Mouse (Mus musculus): ENCODE measurements at regions not wholly inside any gene's neighbourhood (a gene's known extent, or its start where the extent isn't known, plus 50 kb on each side); places are given as distances from the start of the nearest gene placed in this dataset.

DNA sequence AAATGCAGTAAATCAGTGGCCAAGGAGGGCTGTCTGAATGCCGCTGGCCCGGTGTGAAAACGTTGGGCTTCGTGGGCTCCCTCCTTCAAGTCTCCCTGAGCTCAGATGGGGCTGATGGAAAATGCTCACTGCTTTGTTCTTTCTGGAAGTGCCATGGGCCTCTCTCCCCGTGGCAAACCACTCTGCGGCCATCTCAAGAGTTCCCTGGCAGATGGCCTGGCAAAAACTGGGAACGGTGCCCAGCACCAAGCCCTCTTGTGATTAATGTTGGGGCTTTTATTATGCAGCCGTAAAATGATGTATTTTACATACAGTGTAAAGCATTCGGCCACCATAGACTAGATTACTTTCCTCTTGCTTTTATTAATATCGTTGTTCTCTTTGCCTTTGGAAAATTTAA lies 278.9 kb upstream of the Kcnab2 start:
- H3K4me3 ChIP-seq (ENCODE audit: low read depth, low read length): no peak overlapping the region
- H3K27me3 ChIP-seq (replicated peaks; ENCODE audit: control insufficient read depth, insufficient read depth, low read length): no peaks in the 10 kb centered on the region
- H3K4me2 ChIP-seq (ENCODE audit: low read depth, low read length): no peak overlapping the region
- H3K4me1 ChIP-seq (ENCODE audit: control insufficient read depth, insufficient read depth, low read length): no peaks in the 10 kb centered on the region
- no peak for ATAC-seq (ENCODE audit: low read depth)
- no peak overlapping the region for H3K9ac ChIP-seq (ENCODE audit: low read depth, low read length)
- H3K9me3 ChIP-seq (ENCODE audit: control insufficient read depth, low read length): no peaks in the 10 kb centered on the region
- no peaks in the 10 kb centered on the region for H3K36me3 ChIP-seq (ENCODE audit: control insufficient read depth, insufficient read depth, low read length)
- no peak overlapping the region for H3K27ac ChIP-seq (replicated peaks; ENCODE audit: low read depth, low read length)
- WGBS: 83% methylated on average over 10 of the region's 10 CpGs
- DNase-seq (ENCODE audit: low spot score): no peak

DNA sequence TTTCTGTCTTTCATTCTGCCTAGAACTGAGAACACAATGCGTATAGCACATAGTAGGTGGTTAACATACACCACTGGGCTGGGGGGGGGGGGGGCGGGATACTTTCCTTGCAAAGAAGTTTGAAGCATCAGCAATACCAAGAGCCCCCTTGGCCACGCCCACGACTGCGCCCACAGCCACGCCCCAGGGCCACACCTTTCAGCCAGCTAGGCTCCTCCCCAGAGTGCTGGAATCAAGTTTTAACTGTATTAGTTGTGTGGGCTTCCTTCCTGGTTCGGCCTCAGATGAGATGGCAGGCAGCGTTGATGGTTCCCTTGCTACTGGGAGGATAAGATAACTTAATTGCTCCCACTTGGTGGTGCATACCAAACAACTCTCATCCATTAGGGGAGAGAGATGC lies 278.1 kb upstream of the Kcnab2 start:
- Histone ChIP-seq H3K27me3 (replicated peaks; ENCODE audit: control insufficient read depth, insufficient read depth, low read length) (no peaks in the 10 kb centered on the region), H3K36me3 (ENCODE audit: control insufficient read depth, insufficient read depth, low read length) (no peaks in the 10 kb centered on the region), H3K27ac (replicated peaks; ENCODE audit: low read depth, low read length) (no peak overlapping the region), H3K4me2 (ENCODE audit: low read depth, low read length) (no peak overlapping the region), H3K4me3 (ENCODE audit: low read depth, low read length) (no peak overlapping the region), H3K9ac (ENCODE audit: low read depth, low read length) (no peak overlapping the region), H3K4me1 (ENCODE audit: control insufficient read depth, insufficient read depth, low read length) (no peaks in the 10 kb centered on the region), H3K9me3 (ENCODE audit: control insufficient read depth, low read length) (no peaks in the 10 kb centered on the region)
- WGBS: 88% methylated on average over 8 of the region's 8 CpGs
- ATAC-seq (ENCODE audit: low read depth) (no peak), DNase-seq (ENCODE audit: low spot score) (no peak)

DNA sequence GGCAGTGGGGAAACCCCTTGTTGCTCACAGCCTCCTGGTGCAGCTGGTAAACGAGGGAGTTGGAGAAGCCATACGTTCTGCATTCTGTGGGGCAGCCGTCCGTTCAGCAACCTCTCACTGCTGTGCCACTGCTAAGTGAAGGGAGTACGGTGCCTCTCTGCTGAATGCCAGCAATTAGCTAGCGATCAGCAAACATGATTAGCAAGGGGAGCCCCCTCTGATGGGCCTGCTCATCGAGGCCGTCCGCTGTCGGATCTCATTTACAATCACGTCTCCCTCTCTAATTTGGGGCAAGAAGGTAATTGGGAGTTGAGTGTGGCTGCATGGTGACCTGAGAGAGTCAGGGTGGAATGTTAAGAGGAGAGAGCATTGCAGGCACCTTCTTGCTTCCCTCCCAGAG lies 266.7 kb upstream of the Kcnab2 start:
- Histone ChIP-seq H3K27me3 (replicated peaks; ENCODE audit: control insufficient read depth, insufficient read depth, low read length) (no peaks in the 10 kb centered on the region), H3K9me3 (ENCODE audit: control insufficient read depth, low read length) (no peaks in the 10 kb centered on the region), H3K4me1 (ENCODE audit: control insufficient read depth, insufficient read depth, low read length) (no peaks in the 10 kb centered on the region), H3K9ac (ENCODE audit: low read depth, low read length) (no peak overlapping the region), H3K27ac (replicated peaks; ENCODE audit: low read depth, low read length) (no peak overlapping the region), H3K4me3 (ENCODE audit: low read depth, low read length) (no peak overlapping the region), H3K36me3 (ENCODE audit: control insufficient read depth, insufficient read depth, low read length) (no peaks in the 10 kb centered on the region), H3K4me2 (ENCODE audit: low read depth, low read length) (no peak overlapping the region)
- DNase-seq (ENCODE audit: low spot score): no peak
- no peak for ATAC-seq (ENCODE audit: low read depth)
- WGBS: 33% methylated on average over 11 of the region's 11 CpGs

DNA sequence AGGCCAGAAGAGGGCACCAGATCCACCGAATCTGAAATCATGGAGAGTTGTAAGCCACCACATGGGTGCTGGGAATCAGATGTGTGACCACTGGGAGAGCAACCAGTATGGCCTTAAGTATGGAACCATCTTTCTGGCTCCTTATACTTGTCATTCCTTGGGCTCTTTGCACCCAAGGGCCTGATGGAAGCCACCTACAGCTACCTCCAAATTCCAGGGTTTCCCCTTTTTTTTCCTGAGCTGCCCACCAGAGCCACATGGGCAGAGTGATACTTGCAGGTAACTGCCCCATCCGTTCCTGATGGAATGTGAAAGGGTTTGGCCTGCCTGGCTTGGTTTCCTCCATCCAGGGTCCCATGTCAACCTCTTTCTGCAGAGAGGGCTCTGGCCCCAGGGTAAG lies 255.3 kb upstream of the Kcnab2 start:
- H3K36me3 ChIP-seq (ENCODE audit: control insufficient read depth, insufficient read depth, low read length): no peaks in the 10 kb centered on the region
- no peaks in the 10 kb centered on the region for H3K27me3 ChIP-seq (replicated peaks; ENCODE audit: control insufficient read depth, insufficient read depth, low read length)
- no peak overlapping the region for H3K9ac ChIP-seq (ENCODE audit: low read depth, low read length)
- no peaks in the 10 kb centered on the region for H3K4me1 ChIP-seq (ENCODE audit: control insufficient read depth, insufficient read depth, low read length)
- no peaks in the 10 kb centered on the region for H3K9me3 ChIP-seq (ENCODE audit: control insufficient read depth, low read length)
- DNase-seq (ENCODE audit: low spot score) (no peak), ATAC-seq (ENCODE audit: low read depth) (no peak)
- no peak overlapping the region for H3K27ac ChIP-seq (replicated peaks; ENCODE audit: low read depth, low read length)
- WGBS: 80% methylated on average over 2 of the region's 2 CpGs
- no peak overlapping the region for H3K4me2 ChIP-seq (ENCODE audit: low read depth, low read length)
- H3K4me3 ChIP-seq (ENCODE audit: low read depth, low read length): no peak overlapping the region

DNA sequence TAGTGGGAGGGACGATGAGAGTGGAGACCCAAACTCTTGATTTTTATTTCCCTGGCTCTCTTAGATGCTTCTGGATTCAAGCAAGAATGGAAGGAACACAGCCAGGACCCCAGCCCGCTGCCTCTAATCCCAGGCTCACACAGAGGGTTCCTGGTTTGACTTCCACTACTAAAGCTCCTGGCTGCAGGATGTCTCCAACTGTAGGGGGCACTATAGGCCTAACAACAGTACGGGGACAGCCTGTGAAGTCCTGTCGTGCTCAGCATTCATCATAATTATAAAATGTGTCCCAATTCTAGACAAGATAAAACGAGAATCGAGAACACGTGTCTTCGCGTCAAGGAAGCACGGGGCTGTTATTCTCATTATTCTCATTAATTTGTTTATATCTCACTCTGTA lies 254.3 kb upstream of the Kcnab2 start:
- ATAC-seq (ENCODE audit: low read depth) (no peak), DNase-seq (ENCODE audit: low spot score) (no peak)
- Histone ChIP-seq H3K4me2 (ENCODE audit: low read depth, low read length) (no peak overlapping the region), H3K4me1 (ENCODE audit: control insufficient read depth, insufficient read depth, low read length) (no peaks in the 10 kb centered on the region), H3K27me3 (replicated peaks; ENCODE audit: control insufficient read depth, insufficient read depth, low read length) (no peaks in the 10 kb centered on the region), H3K27ac (replicated peaks; ENCODE audit: low read depth, low read length) (no peak overlapping the region), H3K36me3 (ENCODE audit: control insufficient read depth, insufficient read depth, low read length) (no peaks in the 10 kb centered on the region), H3K9ac (ENCODE audit: low read depth, low read length) (no peak overlapping the region), H3K4me3 (ENCODE audit: low read depth, low read length) (no peak overlapping the region), H3K9me3 (ENCODE audit: control insufficient read depth, low read length) (no peaks in the 10 kb centered on the region)
- 75% methylated on average over 10 of the region's 10 CpGs for WGBS

DNA sequence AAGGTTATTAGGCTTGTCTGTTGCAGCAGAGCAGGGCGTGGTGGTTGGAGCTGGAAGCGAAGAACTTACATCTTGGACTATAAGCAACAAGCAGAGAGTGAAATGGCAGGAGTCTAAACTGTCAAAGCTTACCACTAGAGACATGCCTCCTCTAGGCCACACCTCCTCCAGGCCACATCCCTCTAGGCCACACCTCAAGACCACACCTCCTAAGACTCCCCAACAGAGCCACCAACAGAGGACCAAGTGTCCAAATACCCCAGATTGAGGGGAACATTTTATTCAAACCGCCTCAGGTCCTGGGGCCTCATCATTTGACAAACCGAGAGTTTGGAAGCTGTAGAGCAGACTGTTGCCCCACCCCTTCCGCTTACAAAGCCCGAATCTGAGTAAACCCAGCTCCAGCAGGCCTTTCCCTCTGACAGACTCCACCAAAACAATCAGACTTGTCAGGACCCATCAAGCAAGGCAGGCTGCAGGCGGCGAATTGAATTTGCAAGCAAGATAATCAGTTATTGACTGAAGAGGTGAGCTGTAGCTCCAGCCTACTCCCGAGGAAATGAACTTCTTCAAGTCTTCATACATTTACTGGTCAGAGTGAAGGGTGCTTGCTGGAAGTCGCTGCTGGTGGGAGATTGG lies 253.5 kb upstream of the Kcnab2 start:
- H3K36me3 ChIP-seq (ENCODE audit: control insufficient read depth, insufficient read depth, low read length): no peaks in the 10 kb centered on the region
- no peak overlapping the region for H3K27ac ChIP-seq (replicated peaks; ENCODE audit: low read depth, low read length)
- no peak overlapping the region for H3K9ac ChIP-seq (ENCODE audit: low read depth, low read length)
- no peak overlapping the region for H3K4me2 ChIP-seq (ENCODE audit: low read depth, low read length)
- ATAC-seq (ENCODE audit: low read depth): peak; percentile 26; the same call in 1 of the 2 replicates
- peak; percentile 35 for DNase-seq (ENCODE audit: low spot score)
- WGBS: 57% methylated on average over 10 of the region's 10 CpGs
- H3K27me3 ChIP-seq (replicated peaks; ENCODE audit: control insufficient read depth, insufficient read depth, low read length): no peaks in the 10 kb centered on the region
- H3K4me1 ChIP-seq (ENCODE audit: control insufficient read depth, insufficient read depth, low read length): no peaks in the 10 kb centered on the region
- no peak overlapping the region for H3K4me3 ChIP-seq (ENCODE audit: low read depth, low read length)
- H3K9me3 ChIP-seq (ENCODE audit: control insufficient read depth, low read length): no peaks in the 10 kb centered on the region

DNA sequence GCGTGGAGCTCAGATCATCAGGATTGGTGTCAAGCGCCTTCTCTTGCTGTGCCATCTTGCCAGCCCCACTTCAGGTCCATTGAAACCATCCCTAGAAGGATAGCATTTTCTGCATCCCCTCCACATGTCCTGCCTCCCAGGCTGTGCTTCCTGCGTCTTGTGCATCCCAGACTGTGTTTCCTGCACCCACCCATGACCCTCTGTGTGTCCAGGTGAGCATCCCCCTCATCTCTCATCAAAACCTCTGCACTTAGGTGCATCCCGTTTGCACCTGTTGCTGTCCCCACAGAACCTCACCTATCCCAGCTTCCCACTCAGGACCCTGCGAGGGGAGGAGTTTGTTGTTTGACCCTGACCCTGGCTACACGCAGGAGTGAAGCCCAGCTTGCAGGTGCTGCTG lies 251.8 kb upstream of the Kcnab2 start:
- ATAC-seq (ENCODE audit: low read depth): no peak
- no peaks in the 10 kb centered on the region for H3K9me3 ChIP-seq (ENCODE audit: control insufficient read depth, low read length)
- WGBS: 85% methylated on average over 6 of the region's 6 CpGs

DNA sequence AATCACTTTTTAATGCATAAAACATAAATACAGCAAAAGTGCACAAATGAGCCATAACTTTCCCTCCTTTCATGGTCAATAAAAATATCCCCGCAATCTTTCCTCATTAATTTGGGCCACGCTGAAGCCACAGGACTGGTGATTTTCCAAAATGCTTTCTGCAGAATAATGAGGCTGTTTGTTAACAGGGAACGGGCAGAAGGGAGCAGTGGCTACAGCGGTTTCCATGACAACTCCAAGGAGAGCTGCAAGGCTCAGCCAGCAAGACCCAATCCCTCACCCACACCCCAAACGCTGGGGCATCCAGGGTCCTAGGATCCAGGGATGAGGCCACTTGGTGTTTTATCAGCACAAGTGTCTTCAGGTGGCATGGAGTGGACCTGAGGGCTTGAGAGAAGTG lies 248.2 kb upstream of the Kcnab2 start:
- WGBS: 53% methylated on average over 5 of the region's 5 CpGs
- H3K9me3 ChIP-seq (ENCODE audit: control insufficient read depth, low read length): no peaks in the 10 kb centered on the region
- ATAC-seq (ENCODE audit: low read depth) (no peak), DNase-seq (ENCODE audit: low spot score) (no peak)
- H3K27ac ChIP-seq (replicated peaks; ENCODE audit: low read depth, low read length): no peak overlapping the region
- H3K36me3 ChIP-seq (ENCODE audit: control insufficient read depth, insufficient read depth, low read length): no peaks in the 10 kb centered on the region
- no peak overlapping the region for H3K4me2 ChIP-seq (ENCODE audit: low read depth, low read length)
- no peaks in the 10 kb centered on the region for H3K4me1 ChIP-seq (ENCODE audit: control insufficient read depth, insufficient read depth, low read length)
- no peak overlapping the region for H3K4me3 ChIP-seq (ENCODE audit: low read depth, low read length)
- no peaks in the 10 kb centered on the region; the same call in 1 of the 2 replicates for H3K27me3 ChIP-seq (replicated peaks; ENCODE audit: control insufficient read depth, insufficient read depth, low read length)
- no peak overlapping the region for H3K9ac ChIP-seq (ENCODE audit: low read depth, low read length)

More for the DNA sequence above, 251.8 kb upstream of the Kcnab2 start:
- no peaks in the 10 kb centered on the region for H3K4me1 ChIP-seq (ENCODE audit: control insufficient read depth, insufficient read depth, low read length)
- H3K27ac ChIP-seq (replicated peaks; ENCODE audit: low read depth, low read length): no peak overlapping the region
- no peak overlapping the region for H3K4me3 ChIP-seq (ENCODE audit: low read depth, low read length)
- no peak overlapping the region for H3K4me2 ChIP-seq (ENCODE audit: low read depth, low read length)
- H3K36me3 ChIP-seq (ENCODE audit: control insufficient read depth, insufficient read depth, low read length): no peaks in the 10 kb centered on the region
- DNase-seq (ENCODE audit: low spot score): no peak
- H3K9ac ChIP-seq (ENCODE audit: low read depth, low read length): no peak overlapping the region
- no peaks in the 10 kb centered on the region; the same call in 1 of the 2 replicates for H3K27me3 ChIP-seq (replicated peaks; ENCODE audit: control insufficient read depth, insufficient read depth, low read length)

DNA sequence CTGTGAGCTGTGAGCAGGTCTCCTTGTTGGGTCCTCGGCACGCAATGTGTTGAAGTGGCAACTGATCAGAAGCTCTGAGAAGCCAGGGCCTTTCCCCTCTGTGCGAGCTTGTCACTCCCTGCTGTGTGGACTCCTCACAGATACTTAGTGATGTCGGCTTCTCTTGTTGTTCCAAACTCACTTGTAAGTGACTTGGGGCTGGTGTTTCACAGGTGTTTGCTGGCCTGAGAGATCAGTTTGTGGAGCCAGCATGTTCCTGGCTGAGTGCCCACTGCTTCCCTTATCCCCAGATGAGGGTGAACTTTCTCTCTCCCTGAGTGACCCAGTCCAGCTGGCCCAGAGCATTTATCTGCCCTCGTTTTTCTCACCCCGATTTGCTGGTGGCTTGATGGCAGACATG lies 247.8 kb upstream of the Kcnab2 start:
- no peak overlapping the region for H3K27ac ChIP-seq (replicated peaks; ENCODE audit: low read depth, low read length)
- no peak overlapping the region for H3K9ac ChIP-seq (ENCODE audit: low read depth, low read length)
- no peak overlapping the region for H3K4me3 ChIP-seq (ENCODE audit: low read depth, low read length)
- no peak overlapping the region for H3K4me2 ChIP-seq (ENCODE audit: low read depth, low read length)
- H3K36me3 ChIP-seq (ENCODE audit: control insufficient read depth, insufficient read depth, low read length): no peaks in the 10 kb centered on the region
- 47% methylated on average over 6 of the region's 6 CpGs for WGBS
- H3K4me1 ChIP-seq (ENCODE audit: control insufficient read depth, insufficient read depth, low read length): no peaks in the 10 kb centered on the region
- no peak for ATAC-seq (ENCODE audit: low read depth)
- H3K27me3 ChIP-seq (replicated peaks; ENCODE audit: control insufficient read depth, insufficient read depth, low read length): no peaks in the 10 kb centered on the region; the same call in 1 of the 2 replicates
- no peak for DNase-seq (ENCODE audit: low spot score)
- no peaks in the 10 kb centered on the region for H3K9me3 ChIP-seq (ENCODE audit: control insufficient read depth, low read length)
